Mouse (Mus musculus): ENCODE results near the gene Acy3. TPM values are rescaled to one million over a fixed set of nuclear protein-coding genes. Genes with fewer than 3 reads are reported as not detected.
"Not testable (repeated sequence)": the region's sequence is repeated elsewhere in the genome, so short reads cannot be mapped to it uniquely, and the experiment has no call there.

The Acy3 gene
- polyA plus RNA-seq, 1 experiment from 2014 or later = 1.3 TPM

DNA sequence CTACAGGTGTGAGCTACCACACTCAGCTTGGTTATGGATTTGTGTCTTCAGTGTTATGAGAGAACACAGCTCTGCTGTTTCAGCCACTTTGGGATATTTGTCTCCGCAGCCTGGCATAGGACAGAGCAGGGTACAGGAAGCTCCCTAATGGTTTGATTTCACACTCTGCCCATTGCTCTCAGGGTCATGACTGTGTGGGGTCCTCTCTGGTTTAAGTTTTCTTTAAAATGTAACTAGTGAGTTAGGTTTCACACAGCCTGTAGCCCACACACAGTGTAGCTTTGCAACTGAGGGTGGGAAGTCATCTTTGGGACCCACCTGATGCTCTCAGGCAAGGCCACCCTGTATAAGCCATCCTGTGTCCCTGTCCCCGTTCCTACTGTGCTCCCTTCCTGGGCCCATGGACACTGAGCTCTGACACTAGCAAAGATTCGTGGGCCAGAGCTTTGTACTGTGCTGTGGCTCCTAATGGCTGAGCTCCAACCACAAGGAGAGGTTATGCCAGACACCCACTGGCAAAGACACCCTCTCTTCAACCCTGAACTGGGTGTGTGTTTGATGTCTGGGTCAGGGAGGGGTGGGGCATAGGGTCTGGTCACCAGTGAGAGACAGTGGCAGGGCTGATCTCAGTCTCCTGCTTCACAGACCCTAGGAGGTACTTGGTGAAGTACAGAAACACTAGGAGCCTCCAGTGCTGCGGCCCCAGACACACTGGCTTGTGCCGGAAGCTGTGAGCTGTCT lies 28.9 kb upstream of the Acy3 start:
- H3K36me3 ChIP-seq; ATAC-seq (ENCODE audit: low FRiP score, low read depth); H3K4me1 ChIP-seq; H3K27ac ChIP-seq (replicated peaks); H3K27me3 ChIP-seq; H3K4me2 ChIP-seq (replicated peaks); H3K9ac ChIP-seq (replicated peaks); H3K4me3 ChIP-seq; H3K9me3 ChIP-seq: not testable (repeated sequence)
- WGBS = 79% methylated on average over 5 of the region's 5 CpGs

DNA sequence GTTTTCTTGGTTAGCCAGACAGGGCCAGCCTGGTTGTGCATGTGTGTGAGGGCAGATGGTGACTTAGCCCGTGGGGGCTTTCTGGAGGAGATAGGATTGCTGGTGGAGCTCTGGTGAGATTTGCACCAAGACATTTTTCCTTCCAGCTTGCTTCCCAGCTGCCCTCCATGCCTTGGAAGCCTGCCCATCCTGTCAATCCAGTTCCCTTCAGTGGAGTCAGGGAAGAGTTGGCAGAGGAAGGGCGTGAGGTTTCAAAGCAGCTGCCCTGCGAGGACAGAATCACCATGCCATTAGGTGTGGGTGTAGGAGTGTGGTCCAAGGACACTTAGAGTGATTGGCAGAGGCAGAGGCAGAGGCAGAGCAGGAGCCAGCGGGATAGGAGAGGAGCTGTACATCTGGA lies 27.9 kb upstream of the Acy3 start, which contains the start of gene Aldh3b3:
Gene Aldh3b3 (plus strand): TSS at position 176 of the 400 bp plus-strand sequence.
- Histone ChIP-seq H3K4me1 (no peaks in the 10 kb centered on the region), H3K36me3 (no peaks in the 10 kb centered on the region), H3K4me2 (replicated peaks) (no peak within 1 kb of the TSS), H3K27me3 (no peaks in the 10 kb centered on the region), H3K9me3 (no peaks in the 10 kb centered on the region), H3K4me3 (no peak within 1 kb of the TSS), H3K9ac (replicated peaks) (no peak within 1 kb of the TSS), H3K27ac (replicated peaks) (no peak within 1 kb of the TSS)
- WGBS = 79% methylated on average over 4 of the region's 4 CpGs
- ATAC-seq (ENCODE audit: low FRiP score, low read depth) = no peak

DNA sequence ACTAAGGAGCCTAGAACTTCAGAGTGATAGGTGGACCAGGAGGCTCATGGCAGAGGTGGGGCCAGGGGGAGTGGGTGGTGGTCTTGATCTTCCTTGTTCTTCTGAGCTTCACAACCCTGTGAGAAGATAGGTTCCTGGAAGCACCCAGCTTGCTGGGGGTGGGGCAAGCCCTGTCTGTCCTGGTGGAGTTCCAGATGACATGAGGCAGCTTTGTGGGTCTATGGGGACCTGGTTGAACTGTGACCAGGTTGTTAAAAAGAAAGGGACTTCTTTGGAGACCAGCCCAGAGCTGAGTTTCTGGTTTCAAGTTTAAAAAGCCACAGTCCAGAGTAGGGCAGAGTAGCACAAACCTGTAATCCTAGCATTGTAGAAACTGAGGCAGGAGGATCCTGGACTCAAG lies 27.3 kb upstream of the Acy3 start:
- Histone ChIP-seq H3K4me1 (no peaks in the 10 kb centered on the region), H3K4me2 (replicated peaks) (no peak overlapping the region), H3K4me3 (no peak overlapping the region), H3K36me3 (no peaks in the 10 kb centered on the region), H3K27ac (replicated peaks) (no peak overlapping the region), H3K27me3 (no peaks in the 10 kb centered on the region), H3K9ac (replicated peaks) (no peak overlapping the region), H3K9me3 (no peaks in the 10 kb centered on the region)
- no peak for ATAC-seq (ENCODE audit: low FRiP score, low read depth)

DNA sequence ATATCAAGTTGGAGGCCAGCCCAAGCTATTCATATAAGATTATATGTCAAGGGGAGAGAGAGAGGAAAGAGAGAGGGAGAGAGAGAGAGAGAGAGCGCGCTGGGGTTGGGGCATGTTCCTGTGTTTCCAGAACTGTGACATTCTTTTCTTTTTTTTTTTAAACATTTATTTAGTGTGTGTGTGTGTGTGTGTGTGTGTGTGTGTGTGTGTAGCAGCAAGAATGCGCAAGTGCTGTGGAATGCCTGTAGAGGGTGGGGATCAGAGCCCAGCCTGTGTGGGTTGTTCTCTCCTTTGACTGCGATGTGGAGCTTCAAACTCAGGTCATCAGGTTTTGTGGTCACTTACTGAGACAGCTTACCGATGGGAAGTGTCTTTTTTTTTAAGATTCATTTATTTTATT lies 26.2 kb upstream of the Acy3 start:
- Histone ChIP-seq H3K4me2 (replicated peaks) (no peak overlapping the region), H3K27me3 (no peaks in the 10 kb centered on the region), H3K4me3 (no peak overlapping the region), H3K4me1 (no peaks in the 10 kb centered on the region), H3K9me3 (no peaks in the 10 kb centered on the region), H3K36me3 (no peaks in the 10 kb centered on the region), H3K27ac (replicated peaks) (no peak overlapping the region), H3K9ac (replicated peaks) (no peak overlapping the region)
- 84% methylated on average over 5 of the region's 5 CpGs for WGBS
- ATAC-seq (ENCODE audit: low FRiP score, low read depth) = no peak

DNA sequence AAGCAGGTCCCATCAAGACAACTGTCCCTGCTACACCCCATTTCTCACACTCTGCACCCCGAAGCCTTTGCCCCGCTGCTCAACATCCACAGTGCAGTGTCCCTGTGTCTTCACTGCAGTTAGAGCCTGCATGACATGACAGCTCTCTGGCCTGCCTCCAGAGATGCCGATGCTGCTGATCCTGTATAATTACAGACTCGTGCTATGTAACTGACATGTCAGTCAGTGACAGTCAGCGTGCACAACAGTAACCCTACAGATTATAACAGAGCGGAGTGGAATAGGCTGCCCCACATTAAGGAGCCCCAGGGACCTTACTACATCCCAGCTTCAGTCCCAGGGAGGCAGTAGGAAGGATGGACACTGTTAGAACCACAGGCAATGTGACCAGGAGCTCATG lies 24.6 kb upstream of the Acy3 start:
- not testable (repeated sequence) for H3K4me1 ChIP-seq; H3K27ac ChIP-seq (replicated peaks); H3K36me3 ChIP-seq; H3K9me3 ChIP-seq; H3K9ac ChIP-seq (replicated peaks); H3K4me2 ChIP-seq (replicated peaks); H3K4me3 ChIP-seq; ATAC-seq (ENCODE audit: low FRiP score, low read depth); H3K27me3 ChIP-seq
- WGBS = 88% methylated on average over 6 of the region's 6 CpGs

DNA sequence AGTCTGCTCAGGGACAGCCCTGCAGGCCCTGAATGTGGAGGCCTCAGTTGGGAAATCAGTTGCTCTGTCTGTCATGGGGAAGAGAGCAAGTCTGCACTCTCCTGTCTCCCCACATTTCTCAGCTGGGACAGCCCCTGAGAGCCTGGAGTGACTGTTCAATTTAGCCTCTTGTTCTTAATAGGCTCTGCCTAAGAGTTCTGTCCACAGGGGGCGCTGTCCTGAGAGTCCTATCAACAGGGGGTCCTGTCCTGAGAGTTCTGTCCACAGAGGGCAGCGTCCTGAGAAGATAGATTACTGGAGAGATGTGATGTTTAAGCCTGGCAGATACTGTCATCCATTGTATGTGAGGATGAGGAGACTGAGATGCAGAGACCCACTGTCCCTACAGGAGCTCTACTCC lies 23.9 kb upstream of the Acy3 start:
- Histone ChIP-seq H3K9ac (replicated peaks) (no peak overlapping the region), H3K4me3 (no peak overlapping the region), H3K9me3 (no peaks in the 10 kb centered on the region), H3K4me2 (replicated peaks) (no peak overlapping the region), H3K4me1 (no peaks in the 10 kb centered on the region), H3K36me3 (no peaks in the 10 kb centered on the region), H3K27ac (replicated peaks) (no peak overlapping the region), H3K27me3 (no peaks in the 10 kb centered on the region)
- 9% methylated on average over 2 of the region's 2 CpGs for WGBS
- ATAC-seq (ENCODE audit: low FRiP score, low read depth) = no peak

DNA sequence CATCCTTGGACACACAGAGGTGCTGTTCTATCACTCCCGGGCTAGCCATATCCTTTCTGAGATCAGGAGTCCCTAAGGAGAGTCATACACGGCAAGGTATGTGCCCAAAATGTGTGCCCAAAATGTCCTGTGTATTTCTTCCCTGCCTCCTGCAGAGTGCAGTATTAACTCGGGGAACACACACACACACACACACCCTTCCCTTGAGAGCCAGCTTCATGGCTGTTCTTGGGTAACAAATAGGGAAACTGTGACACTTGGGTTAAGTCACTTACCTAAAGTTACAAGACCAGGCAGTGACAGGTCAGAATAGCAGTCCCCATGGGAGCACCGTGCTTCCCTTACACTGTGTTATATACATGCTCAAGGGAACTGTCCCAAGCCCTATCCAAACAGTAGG lies 22.3 kb upstream of the Acy3 start:
- Histone ChIP-seq H3K9me3 (no peaks in the 10 kb centered on the region), H3K27me3 (no peaks in the 10 kb centered on the region), H3K4me3 (no peak overlapping the region), H3K4me2 (replicated peaks) (no peak overlapping the region), H3K9ac (replicated peaks) (no peak overlapping the region), H3K27ac (replicated peaks) (no peak overlapping the region), H3K36me3 (no peaks in the 10 kb centered on the region), H3K4me1 (no peaks in the 10 kb centered on the region)
- no peak for ATAC-seq (ENCODE audit: low FRiP score, low read depth)
- 78% methylated on average over 4 of the region's 4 CpGs for WGBS

DNA sequence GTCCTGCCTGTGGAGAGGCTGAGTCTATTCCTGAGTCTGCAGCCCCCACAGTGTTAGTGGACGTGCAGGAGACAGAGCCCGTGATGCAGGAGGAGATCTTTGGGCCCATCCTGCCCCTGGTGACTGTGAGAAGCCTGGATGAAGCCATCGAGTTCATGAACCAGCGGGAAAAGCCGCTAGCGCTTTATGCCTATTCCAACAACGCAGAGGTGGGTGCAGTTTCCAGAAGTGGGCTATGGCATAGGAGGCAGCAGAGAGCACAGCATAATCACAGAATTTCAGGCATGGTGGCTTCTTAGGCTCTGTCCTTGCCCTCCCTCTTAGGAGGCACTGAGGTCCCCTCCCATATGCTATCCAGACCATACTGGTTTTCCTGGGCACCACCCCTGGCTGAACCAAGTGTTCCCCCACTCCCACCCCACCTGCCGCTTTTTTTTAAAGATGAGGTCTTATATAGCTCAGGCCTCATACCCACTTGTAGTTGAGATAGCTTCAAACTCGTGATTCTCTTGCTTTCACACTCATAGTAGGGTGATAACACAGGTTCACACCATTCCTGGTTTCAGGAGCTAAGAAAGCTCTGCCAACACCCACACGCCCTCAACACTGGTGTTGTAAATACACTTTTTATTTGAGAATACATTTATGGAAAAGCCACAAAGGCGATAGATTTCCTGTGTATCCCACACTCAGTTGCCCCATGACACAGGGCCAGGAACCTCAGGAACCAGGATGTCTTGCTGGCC lies 19.9 kb upstream of the Acy3 start:
- H3K27me3 ChIP-seq = no peaks in the 10 kb centered on the region
- 68% methylated on average over 11 of the region's 11 CpGs for WGBS
- ATAC-seq (ENCODE audit: low FRiP score, low read depth) = no peak

DNA sequence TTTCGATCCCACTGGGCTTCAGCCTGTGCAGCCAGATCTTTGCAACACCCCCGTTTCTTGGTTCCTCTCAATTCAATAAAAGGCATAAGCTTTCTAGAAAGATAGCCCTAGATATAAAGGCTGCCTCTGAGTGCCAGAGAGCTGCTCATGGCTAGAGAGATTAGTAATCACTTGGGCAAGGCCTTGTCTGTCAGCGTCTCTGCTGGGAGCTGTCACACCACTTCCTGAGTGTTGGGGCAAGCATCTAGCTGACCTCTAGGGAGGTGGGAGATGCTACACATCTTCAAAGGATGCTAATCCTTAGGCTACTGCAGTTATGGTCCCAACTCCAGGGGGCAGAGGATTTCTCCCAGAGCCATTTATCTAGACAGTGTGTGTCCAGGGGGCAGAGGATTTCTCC lies 19.1 kb upstream of the Acy3 start:
- H3K4me1 ChIP-seq = no peaks in the 10 kb centered on the region
- H3K9me3 ChIP-seq = no peaks in the 10 kb centered on the region
- no peak for ATAC-seq (ENCODE audit: low FRiP score, low read depth)
- no peak overlapping the region for H3K9ac ChIP-seq (replicated peaks)
- H3K27me3 ChIP-seq = no peaks in the 10 kb centered on the region
- H3K27ac ChIP-seq (replicated peaks) = no peak overlapping the region
- H3K4me3 ChIP-seq = no peak overlapping the region
- WGBS = 66% methylated on average over 3 of the region's 3 CpGs
- no peaks in the 10 kb centered on the region for H3K36me3 ChIP-seq
- H3K4me2 ChIP-seq (replicated peaks) = no peak overlapping the region

More for the DNA sequence above, 19.9 kb upstream of the Acy3 start:
- no peak overlapping the region for H3K9ac ChIP-seq (replicated peaks)
- no peak overlapping the region for H3K27ac ChIP-seq (replicated peaks)
- no peak overlapping the region for H3K4me3 ChIP-seq
- H3K36me3 ChIP-seq = no peaks in the 10 kb centered on the region
- no peaks in the 10 kb centered on the region for H3K4me1 ChIP-seq
- H3K9me3 ChIP-seq = no peaks in the 10 kb centered on the region
- H3K4me2 ChIP-seq (replicated peaks) = no peak overlapping the region

DNA sequence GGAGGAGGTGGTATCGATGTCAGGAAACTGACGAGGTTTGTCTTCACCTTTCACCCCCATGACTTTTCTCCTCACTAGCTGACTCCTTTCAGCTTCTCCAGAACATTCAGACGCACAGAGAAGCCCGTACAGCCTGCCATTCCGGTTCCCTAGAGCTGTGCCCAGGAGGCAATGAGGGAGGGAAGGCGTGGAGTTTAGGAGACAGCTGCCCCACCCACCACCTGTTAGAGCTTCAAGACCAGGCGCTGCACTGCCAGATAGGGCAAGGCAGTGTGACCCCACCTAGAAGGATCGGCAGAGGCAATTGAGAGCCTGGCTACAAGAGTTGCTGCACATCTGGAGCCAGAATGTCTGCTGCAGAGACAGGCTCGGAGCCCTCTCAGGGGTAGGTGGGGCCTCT lies 14.1 kb upstream of the Acy3 start, which contains the start of gene Aldh3b2:
Gene Aldh3b2 (plus strand): TSS at position 100 of the 400 bp plus-strand sequence.
- WGBS = 64% methylated on average over 9 of the region's 9 CpGs
- no peaks in the 10 kb centered on the region for H3K4me1 ChIP-seq
- H3K9ac ChIP-seq (replicated peaks) = no peak within 1 kb of the TSS
- H3K4me2 ChIP-seq (replicated peaks) = no peak within 1 kb of the TSS
- ATAC-seq (ENCODE audit: low FRiP score, low read depth) = no peak
- no peaks in the 10 kb centered on the region for H3K27me3 ChIP-seq
- H3K4me3 ChIP-seq = no peak within 1 kb of the TSS
- H3K36me3 ChIP-seq = no peaks in the 10 kb centered on the region
- no peak within 1 kb of the TSS for H3K27ac ChIP-seq (replicated peaks)
- H3K9me3 ChIP-seq = no peaks in the 10 kb centered on the region

DNA sequence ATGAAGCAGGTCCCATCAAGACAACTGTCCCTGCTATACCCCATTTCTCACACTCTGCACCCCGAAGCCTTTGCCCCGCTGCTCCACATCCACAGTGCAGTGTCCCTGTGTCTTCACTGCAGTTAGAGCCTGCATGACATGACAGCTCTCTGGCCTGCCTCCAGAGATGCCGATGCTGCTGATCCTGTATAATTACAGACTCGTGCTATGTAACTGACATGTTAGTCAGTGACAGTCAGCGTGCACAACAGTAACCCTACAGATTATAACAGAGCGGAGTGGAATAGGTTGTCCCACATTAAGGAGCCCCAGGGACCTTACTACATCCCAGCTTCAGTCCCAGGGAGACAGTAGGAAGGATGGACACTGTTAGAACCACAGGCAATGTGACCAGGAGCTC lies 11.8 kb upstream of the Acy3 start:
- not testable (repeated sequence) for ATAC-seq (ENCODE audit: low FRiP score, low read depth); H3K9ac ChIP-seq (replicated peaks); H3K4me1 ChIP-seq; H3K36me3 ChIP-seq; H3K27ac ChIP-seq (replicated peaks); H3K9me3 ChIP-seq; H3K4me3 ChIP-seq; H3K4me2 ChIP-seq (replicated peaks); H3K27me3 ChIP-seq
- WGBS = 90% methylated on average over 6 of the region's 6 CpGs

DNA sequence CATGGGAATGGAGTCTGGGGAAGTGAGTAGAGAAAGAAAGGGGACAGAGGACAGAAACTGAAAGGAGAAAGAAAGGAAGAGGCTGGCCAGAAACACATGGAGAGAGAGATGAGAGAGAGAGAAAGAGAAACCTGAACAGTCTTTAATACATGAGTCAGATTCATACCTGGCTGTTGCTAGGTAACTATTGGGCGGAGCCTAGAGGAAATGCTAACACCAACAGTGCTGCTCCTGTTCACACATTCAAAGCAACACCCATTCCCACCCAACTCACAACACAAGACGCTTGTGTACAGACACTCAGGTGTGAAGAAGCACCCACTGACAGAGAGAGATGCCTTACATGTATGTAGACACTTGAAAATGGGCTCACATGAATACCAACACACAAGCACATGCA lies 10.5 kb upstream of the Acy3 start:
- no peaks in the 10 kb centered on the region for H3K4me1 ChIP-seq
- 75% methylated on average over 2 of the region's 2 CpGs for WGBS
- no peak overlapping the region for H3K4me2 ChIP-seq (replicated peaks)
- no peaks in the 10 kb centered on the region for H3K36me3 ChIP-seq
- H3K9ac ChIP-seq (replicated peaks) = no peak overlapping the region
- no peak overlapping the region for H3K27ac ChIP-seq (replicated peaks)
- H3K27me3 ChIP-seq = no peaks in the 10 kb centered on the region; the same call in 1 of the 2 replicates
- ATAC-seq (ENCODE audit: low FRiP score, low read depth) = no peak
- H3K4me3 ChIP-seq = no peak overlapping the region
- H3K9me3 ChIP-seq = no peaks in the 10 kb centered on the region

All from midbrain, embryonic 12.5 days (tissue).